Mouse (Mus musculus) ovary, adult 10 weeks (tissue): ENCODE results near the gene Gm21994. TPM values are rescaled to one million over a fixed set of nuclear protein-coding genes. Genes with fewer than 3 reads are reported as not detected.

Experiments used
- polyA plus RNA-seq: library from polyadenylated mRNA; stranded (reverse); fragments of 350-450 nt; fragmentation: Illumina TruSeq; extraction: RNeasy Lipid Tissue Mini Kit (QIAGEN cat#74804); gene quantifications from one replicate; pipeline ENCODE4 v1.2.3, GENCODE M21; 2014

The Gm21994 gene
- 48.5 TPM for polyA plus RNA-seq

DNA sequence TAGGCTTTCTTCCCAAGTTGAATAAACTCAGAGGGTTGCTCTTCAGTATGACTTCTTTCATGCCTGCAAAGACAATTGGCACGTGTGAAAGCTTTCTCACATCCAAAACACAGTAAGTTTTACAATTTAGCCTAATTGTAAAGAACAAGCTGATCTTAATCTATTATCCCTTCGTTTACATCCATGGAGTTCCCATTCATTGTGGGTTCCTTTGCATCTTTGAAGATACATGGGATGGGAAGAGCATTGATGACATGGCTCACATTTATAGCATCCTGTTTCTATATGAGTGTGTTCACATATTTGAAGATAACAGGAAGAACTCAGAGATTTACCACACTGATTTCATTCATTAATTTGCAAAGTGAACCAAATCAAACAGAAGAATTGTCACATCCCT lies at the start of gene Gm21994:
TSS of gene Gm21994 (minus strand) at position 101 of the 400 bp plus-strand sequence.

DNA sequence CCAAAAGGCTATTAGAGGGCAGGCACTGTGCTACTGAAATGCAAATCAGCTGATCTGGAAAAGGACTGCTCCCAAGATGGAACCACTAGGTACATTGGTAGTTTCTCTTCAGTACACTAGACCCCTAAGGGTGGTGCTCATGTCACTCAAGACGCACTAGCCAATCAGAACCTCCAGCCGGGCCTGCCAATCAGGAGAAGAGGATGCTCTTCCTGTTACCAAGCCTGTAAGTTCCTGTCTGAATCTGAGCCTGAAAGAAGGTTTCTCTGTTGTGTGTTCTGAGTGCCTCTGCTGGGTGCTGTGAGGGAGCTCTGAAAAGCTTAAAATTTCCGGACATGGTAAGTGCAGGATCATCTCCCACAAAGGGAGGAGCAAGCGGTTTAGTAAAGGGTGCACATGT lies 1.9 kb upstream of the Gm21994 start, which contains the start of gene Gm14124:
TSS of gene Gm14124 (plus strand) at position 227 of the 400 bp plus-strand sequence.

DNA sequence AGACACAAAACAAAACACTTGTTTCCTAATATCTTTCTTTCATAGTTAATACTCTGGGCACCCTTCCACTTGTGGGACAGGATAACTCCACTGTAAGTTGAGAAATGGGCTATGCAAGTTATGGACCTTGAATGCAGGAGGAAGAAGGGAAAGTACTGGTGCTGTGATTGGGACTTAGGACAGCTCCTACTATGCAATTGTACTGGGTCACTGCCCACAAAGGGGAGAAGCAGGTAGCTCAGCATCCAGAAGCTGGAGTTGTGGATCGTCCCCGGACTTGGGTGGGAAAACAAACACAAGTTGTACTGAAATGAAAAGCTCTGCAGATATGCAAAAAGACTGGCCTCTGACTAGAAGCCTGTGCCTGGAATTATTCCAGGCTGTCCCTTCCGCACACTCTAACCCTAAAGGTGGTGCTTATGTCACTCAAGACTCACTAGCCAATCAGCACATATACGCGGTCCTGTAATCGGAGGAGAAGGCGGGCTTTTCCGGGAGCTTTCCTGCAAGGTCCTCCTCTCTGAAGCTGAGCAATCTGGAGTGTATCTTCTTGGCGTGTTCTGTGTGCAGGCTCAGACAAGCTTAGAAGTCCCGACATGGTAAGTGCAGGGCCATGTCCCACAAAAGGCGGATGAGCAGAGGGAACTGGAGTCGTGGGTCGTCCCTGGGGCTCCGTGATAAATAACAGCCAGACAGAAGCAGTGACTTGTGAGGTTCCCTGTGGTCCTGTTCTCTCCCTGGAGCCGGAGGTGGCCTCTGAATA lies 37.6 kb downstream of the Gm21994 start, which contains the start of gene Zfp937:
TSS of gene Zfp937 (plus strand) at position 474 of the 763 bp plus-strand sequence.

Other genes with a start within 250 kb of the Gm21994 start
- gene Zfp120, start 118.9 kb downstream of the Gm21994 start, polyA plus RNA-seq: 60.2 TPM
- gene Gm10770, start 75.9 kb downstream of the Gm21994 start, polyA plus RNA-seq: not detected
- 4.6 TPM for gene Gm14139, start 73.8 kb downstream of the Gm21994 start, polyA plus RNA-seq
- 43.4 TPM for gene Zfp937, start 37.5 kb downstream of the Gm21994 start, polyA plus RNA-seq
- 1.1 TPM for gene Gm14124, start 1.9 kb upstream of the Gm21994 start, polyA plus RNA-seq
- 4.6 TPM for gene Gm10130, start 68.1 kb upstream of the Gm21994 start, polyA plus RNA-seq
- gene 3300002I08Rik, start 107.2 kb upstream of the Gm21994 start, polyA plus RNA-seq: 20.9 TPM
- 44.0 TPM for gene Zfp442, start 195.9 kb upstream of the Gm21994 start, polyA plus RNA-seq
- 10.7 TPM for gene Zfp345, start 229.5 kb upstream of the Gm21994 start, polyA plus RNA-seq